Comparison of ENCODE assay signal across 15 mouse cellular contexts in genomic region chr3:87530234-87530633, GRCm38 (mm10).
"Had no signal": no experiment of that assay in that cellular context is flagged by ENCODE, and none has a peak within 500 bp of the region (broad histone marks: within the 10 kb centered on the region; RNA-seq: fewer than 3 reads in every experiment).

No protein-coding gene starts in this region.

- H3K27ac ChIP-seq: midbrain, embryonic 10.5 days; midbrain, embryonic 12.5 days; neural tube, embryonic 13.5 days; neural tube, embryonic 15.5 days; stomach, embryonic 15.5 days had no signal

- ATAC-seq: midbrain, embryonic 16.5 days had no signal

- DNase-seq: lung, embryonic 14.5 days; lung, postnatal 10 days; lung, postnatal 4 days; midbrain, embryonic 14.5 days; retina, postnatal 1 day; right cerebral cortex, adult 18-20 months; right cerebral cortex, postnatal 25 days; right cerebral cortex, postnatal 4 days had no signal

- H3K9me3 ChIP-seq: midbrain, embryonic 10.5 days; midbrain, embryonic 12.5 days; neural tube, embryonic 13.5 days; neural tube, embryonic 15.5 days; stomach, embryonic 15.5 days had no signal

- H3K9ac ChIP-seq: lung, embryonic 14.5 days; midbrain, embryonic 12.5 days; neural tube, embryonic 13.5 days; neural tube, embryonic 15.5 days; stomach, embryonic 15.5 days had no signal

- H3K4me3 ChIP-seq: midbrain, embryonic 10.5 days; midbrain, embryonic 12.5 days; myocyte; neural tube, embryonic 13.5 days; neural tube, embryonic 15.5 days; stomach, embryonic 15.5 days had no signal

- H3K4me2 ChIP-seq: lung, embryonic 14.5 days; midbrain, embryonic 12.5 days; neural tube, embryonic 13.5 days; neural tube, embryonic 15.5 days; stomach, embryonic 15.5 days had no signal

- H3K27me3 ChIP-seq: midbrain, embryonic 12.5 days; neural tube, embryonic 13.5 days; neural tube, embryonic 15.5 days; stomach, embryonic 15.5 days had no signal
